Mouse (Mus musculus): ENCODE results near the gene Vmn1r85. TPM values are rescaled to one million over a fixed set of nuclear protein-coding genes. Genes with fewer than 3 reads are reported as not detected.
A peak's percentile ranks its signal among the peaks of the same experiment; 100 is the strongest.
"Not testable (repeated sequence)": the region's sequence is repeated elsewhere in the genome, so short reads cannot be mapped to it uniquely, and the experiment has no call there.

Gene Vmn1r85
- not detected in 2 replicates for polyA plus RNA-seq (2012; rRNA removed)

DNA sequence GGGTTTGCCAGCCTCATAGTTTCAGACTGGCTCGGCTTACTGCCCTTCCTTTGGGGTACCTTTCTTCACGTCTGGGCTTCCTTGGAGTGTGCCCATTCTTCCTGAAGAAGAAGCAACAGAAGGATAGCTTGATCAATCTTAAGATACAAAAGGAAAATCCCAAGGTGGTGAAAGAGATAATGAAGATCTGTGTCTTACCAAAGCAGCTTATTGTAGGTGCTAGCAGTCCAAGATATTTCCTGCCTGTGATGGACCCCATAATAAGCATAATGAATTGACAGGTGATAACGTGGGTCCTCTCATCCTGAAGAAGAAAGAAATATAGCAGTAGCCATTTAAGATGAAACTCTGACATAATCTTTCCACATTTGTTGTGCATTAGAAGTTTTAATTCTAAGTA, at the start of gene Vmn1r85:
Gene Vmn1r85, minus strand, starts transcription at position 101 of the 400 bp plus-strand sequence.
- no peaks in the 10 kb centered on the region for H3K36me3 ChIP-seq (ENCODE audit: control insufficient read depth, insufficient read depth, low read length)
- 70% methylated on average over 3 of the region's 3 CpGs for WGBS
- no peak for TF ChIP-seq CTCF (IDR thresholded peaks at IDR 0.05; ENCODE audit: borderline replicate concordance, control insufficient read depth, extremely low read depth, insufficient read depth, low read length, poor library complexity)
- no peak for TF ChIP-seq POLR2A (IDR thresholded peaks at IDR 0.05; ENCODE audit: control insufficient read depth, extremely low read depth, insufficient read depth, low read length, poor library complexity)

GRCm38 (mm10) chr7:13140057-13140456, 45.1 kb upstream of the Vmn1r85 start, which contains the start of gene Vmn1r87:
TSS of gene Vmn1r87 (minus strand) at chr7:13140157.
- no peak within 1 kb of the TSS for H3K4me3 ChIP-seq (ENCODE audit: control insufficient read depth, insufficient read depth, low read length)
- WGBS = 75% methylated on average over 1 of the region's 1 CpGs
- no peaks in the 10 kb centered on the region for H3K4me1 ChIP-seq (replicated peaks; ENCODE audit: control insufficient read depth, insufficient read depth, low read length)
- no peaks in the 10 kb centered on the region for H3K27me3 ChIP-seq (ENCODE audit: control insufficient read depth, insufficient read depth, low read length)
- TF ChIP-seq CTCF (IDR thresholded peaks at IDR 0.05; ENCODE audit: borderline replicate concordance, control insufficient read depth, extremely low read depth, insufficient read depth, low read length, poor library complexity) (no peak), POLR2A (IDR thresholded peaks at IDR 0.05; ENCODE audit: control insufficient read depth, extremely low read depth, insufficient read depth, low read length, poor library complexity) (no peak)
- H3K27ac ChIP-seq (ENCODE audit: control insufficient read depth, insufficient read depth, low read length) = no peak within 1 kb of the TSS
- DNase-seq = no peak
- no peaks in the 10 kb centered on the region for H3K36me3 ChIP-seq (ENCODE audit: control insufficient read depth, insufficient read depth, low read length)

More for the DNA sequence above, at the start of gene Vmn1r85:
- no peaks in the 10 kb centered on the region for H3K4me1 ChIP-seq (replicated peaks; ENCODE audit: control insufficient read depth, insufficient read depth, low read length)
- DNase-seq = no peak
- H3K27ac ChIP-seq (ENCODE audit: control insufficient read depth, insufficient read depth, low read length) = no peak within 1 kb of the TSS
- H3K27me3 ChIP-seq (ENCODE audit: control insufficient read depth, insufficient read depth, low read length) = no peaks in the 10 kb centered on the region
- no peak within 1 kb of the TSS for H3K4me3 ChIP-seq (ENCODE audit: control insufficient read depth, insufficient read depth, low read length)

DNA sequence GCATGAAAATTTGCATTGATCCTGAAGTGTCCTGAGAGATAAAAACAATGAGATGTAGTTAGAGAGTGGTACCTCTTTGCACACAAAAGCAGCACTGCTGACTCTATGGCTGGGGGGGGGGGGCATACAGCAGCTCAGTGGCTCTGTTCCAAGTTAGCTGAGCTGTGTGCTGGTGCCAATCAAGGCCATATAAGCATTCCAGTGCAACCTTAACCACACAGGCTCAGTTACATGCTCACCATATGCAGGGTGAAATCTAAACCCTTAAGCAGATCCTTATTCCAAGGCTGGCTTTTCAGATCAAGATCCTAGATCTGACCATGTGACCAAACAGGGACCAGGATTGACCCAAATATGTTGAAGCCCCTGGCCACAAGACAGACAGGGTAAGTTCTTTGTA, 42.4 kb upstream of the Vmn1r85 start:
- Histone ChIP-seq H3K27ac (ENCODE audit: control insufficient read depth, insufficient read depth, low read length) (no peak overlapping the region), H3K4me1 (replicated peaks; ENCODE audit: control insufficient read depth, insufficient read depth, low read length) (no peaks in the 10 kb centered on the region), H3K36me3 (ENCODE audit: control insufficient read depth, insufficient read depth, low read length) (no peaks in the 10 kb centered on the region), H3K27me3 (ENCODE audit: control insufficient read depth, insufficient read depth, low read length) (no peaks in the 10 kb centered on the region), H3K4me3 (ENCODE audit: control insufficient read depth, insufficient read depth, low read length) (no peak overlapping the region)
- DNase-seq = no peak
- TF ChIP-seq CTCF (IDR thresholded peaks at IDR 0.05; ENCODE audit: borderline replicate concordance, control insufficient read depth, extremely low read depth, insufficient read depth, low read length, poor library complexity) = no peak
- TF ChIP-seq POLR2A (IDR thresholded peaks at IDR 0.05; ENCODE audit: control insufficient read depth, extremely low read depth, insufficient read depth, low read length, poor library complexity) = no peak

- DNase-seq = no peak
- WGBS = 94% methylated on average over 2 of the region's 2 CpGs
- no peak overlapping the region for H3K4me3 ChIP-seq (ENCODE audit: control insufficient read depth, insufficient read depth, low read length)
- H3K4me1 ChIP-seq (replicated peaks; ENCODE audit: control insufficient read depth, insufficient read depth, low read length) = no peaks in the 10 kb centered on the region
- H3K36me3 ChIP-seq (ENCODE audit: control insufficient read depth, insufficient read depth, low read length) = no peaks in the 10 kb centered on the region
- no peaks in the 10 kb centered on the region for H3K27me3 ChIP-seq (ENCODE audit: control insufficient read depth, insufficient read depth, low read length)
- no peak overlapping the region for H3K27ac ChIP-seq (ENCODE audit: control insufficient read depth, insufficient read depth, low read length)
- no peak for TF ChIP-seq POLR2A (IDR thresholded peaks at IDR 0.05; ENCODE audit: control insufficient read depth, extremely low read depth, insufficient read depth, low read length, poor library complexity)
- no peak for TF ChIP-seq CTCF (IDR thresholded peaks at IDR 0.05; ENCODE audit: borderline replicate concordance, control insufficient read depth, extremely low read depth, insufficient read depth, low read length, poor library complexity)
These were observed 36.9 kb upstream of the Vmn1r85 start for GRCm38 (mm10) chr7:13131856-13132255.

- H3K27ac ChIP-seq (ENCODE audit: control insufficient read depth, insufficient read depth, low read length); H3K36me3 ChIP-seq (ENCODE audit: control insufficient read depth, insufficient read depth, low read length); H3K4me3 ChIP-seq (ENCODE audit: control insufficient read depth, insufficient read depth, low read length); H3K27me3 ChIP-seq (ENCODE audit: control insufficient read depth, insufficient read depth, low read length); H3K4me1 ChIP-seq (replicated peaks; ENCODE audit: control insufficient read depth, insufficient read depth, low read length): not testable (repeated sequence)
- 3% methylated on average over 26 of the region's 34 CpGs for WGBS
- DNase-seq = peak; percentile 3
These were observed 28.7 kb upstream of the Vmn1r85 start for GRCm38 (mm10) chr7:13123554-13124153.

- DNase-seq = no peak
- Histone ChIP-seq H3K4me1 (replicated peaks; ENCODE audit: control insufficient read depth, insufficient read depth, low read length) (no peaks in the 10 kb centered on the region), H3K4me3 (ENCODE audit: control insufficient read depth, insufficient read depth, low read length) (no peak within 1 kb of the TSS), H3K27me3 (ENCODE audit: control insufficient read depth, insufficient read depth, low read length) (no peaks in the 10 kb centered on the region), H3K27ac (ENCODE audit: control insufficient read depth, insufficient read depth, low read length) (no peak within 1 kb of the TSS), H3K36me3 (ENCODE audit: control insufficient read depth, insufficient read depth, low read length) (no peaks in the 10 kb centered on the region)
- no peak for TF ChIP-seq POLR2A (IDR thresholded peaks at IDR 0.05; ENCODE audit: control insufficient read depth, extremely low read depth, insufficient read depth, low read length, poor library complexity)
- no peak for TF ChIP-seq CTCF (IDR thresholded peaks at IDR 0.05; ENCODE audit: borderline replicate concordance, control insufficient read depth, extremely low read depth, insufficient read depth, low read length, poor library complexity)
These were observed 24.8 kb upstream of the Vmn1r85 start, which contains the start of gene Vmn1r86 for GRCm38 (mm10) chr7:13119817-13120216. TSS of gene Vmn1r86 (minus strand) at chr7:13119917.

DNA sequence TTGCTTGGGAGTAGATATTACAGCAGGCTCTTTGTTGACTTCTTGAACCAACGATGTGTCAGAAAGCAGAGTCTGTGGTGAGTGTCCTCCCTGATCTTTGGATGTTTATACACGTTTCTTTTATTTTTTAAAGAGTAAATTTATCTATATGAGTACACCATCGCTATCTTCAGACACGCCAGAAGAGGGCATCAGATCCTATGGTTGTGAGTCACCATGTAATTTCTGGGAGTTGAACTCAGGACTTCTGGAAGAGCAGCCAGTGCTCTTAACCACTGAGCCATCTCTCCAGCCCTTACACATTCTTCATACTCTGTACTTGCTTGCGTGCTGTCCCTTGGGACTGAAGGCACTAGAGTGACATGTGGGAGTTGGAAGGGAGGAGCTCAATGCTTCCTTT, 22.7 kb downstream of the Vmn1r85 start:
- no peaks in the 10 kb centered on the region for H3K36me3 ChIP-seq (ENCODE audit: control insufficient read depth, insufficient read depth, low read length)
- TF ChIP-seq POLR2A (IDR thresholded peaks at IDR 0.05; ENCODE audit: control insufficient read depth, extremely low read depth, insufficient read depth, low read length, poor library complexity) (no peak), CTCF (IDR thresholded peaks at IDR 0.05; ENCODE audit: borderline replicate concordance, control insufficient read depth, extremely low read depth, insufficient read depth, low read length, poor library complexity) (no peak)
- no peaks in the 10 kb centered on the region for H3K27me3 ChIP-seq (ENCODE audit: control insufficient read depth, insufficient read depth, low read length)
- WGBS = 75% methylated on average over 5 of the region's 5 CpGs
- H3K4me3 ChIP-seq (ENCODE audit: control insufficient read depth, insufficient read depth, low read length) = no peak overlapping the region
- no peak for DNase-seq
- H3K4me1 ChIP-seq (replicated peaks; ENCODE audit: control insufficient read depth, insufficient read depth, low read length) = no peaks in the 10 kb centered on the region
- no peak overlapping the region for H3K27ac ChIP-seq (ENCODE audit: control insufficient read depth, insufficient read depth, low read length)

DNA sequence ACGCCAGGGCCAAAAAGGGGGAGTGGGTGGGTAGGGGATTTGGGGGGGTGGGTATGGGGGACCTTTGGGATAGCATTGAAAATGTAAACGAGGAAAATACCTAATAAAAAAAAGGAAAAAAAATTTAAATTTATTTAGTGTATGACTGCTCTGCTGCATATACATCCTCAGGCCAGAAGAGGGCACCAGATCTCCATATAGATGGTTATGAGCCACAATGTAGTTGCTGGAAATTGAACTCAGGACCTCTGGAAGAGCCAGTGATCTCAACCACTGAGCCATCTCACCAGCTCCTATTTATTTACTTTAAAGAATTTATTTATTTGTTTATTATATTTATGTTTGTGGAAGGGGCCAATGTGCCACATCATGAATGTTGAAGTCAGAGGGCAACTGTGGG, 31.6 kb downstream of the Vmn1r85 start:
- not testable (repeated sequence) for H3K27me3 ChIP-seq (ENCODE audit: control insufficient read depth, insufficient read depth, low read length); DNase-seq; H3K36me3 ChIP-seq (ENCODE audit: control insufficient read depth, insufficient read depth, low read length); H3K4me3 ChIP-seq (ENCODE audit: control insufficient read depth, insufficient read depth, low read length); H3K4me1 ChIP-seq (replicated peaks; ENCODE audit: control insufficient read depth, insufficient read depth, low read length); H3K27ac ChIP-seq (ENCODE audit: control insufficient read depth, insufficient read depth, low read length)
- 48% methylated on average over 2 of the region's 2 CpGs for WGBS
